Mouse (Mus musculus): ENCODE data around the gene Parp4. TPM values are rescaled to one million over a fixed set of nuclear protein-coding genes. Genes with fewer than 3 reads are reported as not detected.
A peak's percentile ranks its signal among the peaks of the same experiment; 100 is the strongest.

Parp4 gene
- 10 to 100 TPM; 14.5 to 19.7 TPM for total RNA-seq (2021)
- long read RNA-seq, experiment 1: 0 reads
- long read RNA-seq, experiment 2, full-length matches to known transcripts: 1 of 4 reads
- long read RNA-seq, experiment 2, partial matches to known transcripts: 2 of 4 reads
- long read RNA-seq, experiment 2, other reads (novel, unspliced or antisense): 1 of 4 reads

DNA sequence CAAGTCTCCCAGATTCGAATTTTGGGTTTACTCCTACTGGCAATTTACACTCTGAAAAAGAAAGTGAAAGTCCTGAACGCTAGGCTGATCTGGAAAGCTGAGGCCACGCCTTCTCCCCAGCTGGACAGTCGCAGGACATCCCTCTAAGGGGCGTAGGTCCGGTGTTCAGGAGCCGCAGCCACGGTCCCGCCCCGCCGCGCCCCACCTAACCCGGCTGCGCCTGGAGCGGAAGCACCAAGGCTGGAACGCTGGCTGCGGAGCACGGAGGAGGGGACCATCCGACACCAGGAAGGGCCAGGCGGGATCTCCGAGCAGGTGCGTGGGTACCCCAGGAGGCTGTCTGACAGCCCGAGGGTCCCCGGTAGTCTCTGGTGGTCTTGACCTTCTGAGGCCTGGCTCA is at the start of gene Parp4, which contains the start of gene Cenpj:
Parp4 (plus strand) TSS at position 204 of the 400 bp plus-strand sequence.
Cenpj (minus strand) TSS at position 10 of the 400 bp plus-strand sequence.
- Histone ChIP-seq H3K27ac (peak within 1 kb of the TSS; percentile 90), H3K4me3 (peak within 1 kb of the TSS; percentile 87)
- TF ChIP-seq CTCF (IDR thresholded peaks at IDR 0.05): no peak; the same call in 1 of the 2 replicates
- intact Hi-C loops (cut with DNase I): loop anchor here (5.0 to 10.0 kb wide), 3 partner anchors 92 to 201 kb away; partner anchors contain the start of genes Mphosph8 and Pspc1
- peak; percentile 95 for DNase-seq

DNA sequence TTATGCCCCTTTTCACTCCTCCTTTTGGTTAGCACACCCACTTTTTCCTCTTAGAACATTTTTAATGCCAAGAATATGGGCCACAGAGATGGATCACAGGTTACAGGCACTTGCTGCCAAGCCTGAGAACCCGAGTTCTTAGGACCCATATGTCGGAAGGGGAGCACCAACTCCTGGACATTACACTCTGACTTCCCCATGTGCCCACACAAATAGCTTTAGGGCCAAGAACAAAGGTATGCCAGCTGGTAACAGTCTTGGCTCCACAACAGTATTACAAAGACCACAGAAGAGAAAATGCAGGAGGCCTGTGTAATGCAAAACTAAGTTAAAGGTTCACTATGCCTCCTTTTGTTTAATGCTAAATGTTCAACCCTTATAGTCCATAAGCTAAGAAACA is 44.6 kb upstream of the Parp4 start:
- intact Hi-C loops (cut with DNase I): no loop called here
- H3K27ac ChIP-seq: no peak overlapping the region
- no peak for DNase-seq
- TF ChIP-seq CTCF (IDR thresholded peaks at IDR 0.05): no peak
- H3K4me3 ChIP-seq: no peak overlapping the region

DNA sequence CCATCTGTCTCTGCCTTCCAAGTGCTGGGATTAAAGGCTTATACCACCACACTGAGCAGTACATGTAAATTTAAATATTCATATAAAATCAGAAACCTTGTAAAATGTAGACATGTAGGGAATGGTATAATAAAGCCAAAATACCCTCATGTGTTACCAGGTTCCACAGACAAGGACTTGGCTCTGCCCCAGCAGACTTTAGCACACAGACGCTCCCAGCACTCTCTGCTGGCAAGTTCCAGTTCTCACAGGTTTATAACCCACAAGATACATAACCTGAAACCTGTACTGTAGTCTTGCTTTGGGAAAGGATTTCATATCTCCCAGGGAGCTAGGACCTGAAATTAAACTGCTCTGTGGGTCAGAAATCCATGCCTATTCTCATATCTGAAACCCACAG is 30.5 kb upstream of the Parp4 start:
- no peak for TF ChIP-seq CTCF (IDR thresholded peaks at IDR 0.05)
- Histone ChIP-seq H3K4me3 (no peak overlapping the region), H3K27ac (no peak overlapping the region)
- DNase-seq: no peak
- intact Hi-C loops (cut with DNase I): no loop called here

DNA sequence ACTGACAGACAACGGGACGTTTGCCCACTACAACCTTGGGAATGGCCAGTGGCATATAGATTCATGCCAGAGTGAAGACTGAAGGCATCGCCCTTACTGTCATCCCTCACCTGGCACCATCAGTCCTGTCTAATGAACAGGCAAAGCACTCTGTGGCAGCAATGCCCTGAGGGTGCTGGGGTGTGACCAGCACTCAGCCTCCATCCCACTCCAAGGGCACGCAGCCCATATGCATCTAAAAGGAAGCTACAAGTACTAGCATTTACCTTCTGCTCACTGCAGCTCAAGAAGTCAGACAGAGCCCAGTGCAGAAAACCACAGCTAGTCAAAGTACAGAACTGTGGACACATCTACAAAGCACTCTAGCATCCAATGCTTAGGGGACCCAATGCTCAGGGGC is 29.9 kb upstream of the Parp4 start:
- Histone ChIP-seq H3K4me3 (no peak overlapping the region), H3K27ac (no peak overlapping the region)
- no peak for TF ChIP-seq CTCF (IDR thresholded peaks at IDR 0.05)
- intact Hi-C loops (cut with DNase I): no loop called here
- no peak for DNase-seq

DNA sequence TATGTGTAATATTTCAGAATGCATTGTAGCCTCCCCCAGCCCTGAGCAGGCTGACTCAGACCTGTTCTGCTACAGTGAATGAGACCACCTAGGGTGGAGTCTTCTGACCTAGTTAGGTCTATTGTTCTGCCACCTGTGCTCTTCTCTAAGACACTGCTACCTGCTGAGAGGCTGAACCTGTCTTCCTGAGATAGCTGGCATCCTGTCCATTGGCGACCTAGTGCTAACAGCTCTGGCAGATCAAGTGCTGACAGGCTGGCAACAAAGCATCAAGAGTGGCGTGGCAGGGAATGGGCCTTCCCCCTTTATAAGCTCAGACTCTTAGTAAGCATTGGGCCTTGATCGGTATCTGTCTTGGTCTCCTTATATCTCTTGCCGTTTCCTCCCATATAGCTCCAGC is 24.5 kb upstream of the Parp4 start:
- no peak for DNase-seq
- Histone ChIP-seq H3K4me3 (no peak overlapping the region), H3K27ac (no peak overlapping the region)
- intact Hi-C loops (cut with DNase I): no loop called here
- no peak for TF ChIP-seq CTCF (IDR thresholded peaks at IDR 0.05)

DNA sequence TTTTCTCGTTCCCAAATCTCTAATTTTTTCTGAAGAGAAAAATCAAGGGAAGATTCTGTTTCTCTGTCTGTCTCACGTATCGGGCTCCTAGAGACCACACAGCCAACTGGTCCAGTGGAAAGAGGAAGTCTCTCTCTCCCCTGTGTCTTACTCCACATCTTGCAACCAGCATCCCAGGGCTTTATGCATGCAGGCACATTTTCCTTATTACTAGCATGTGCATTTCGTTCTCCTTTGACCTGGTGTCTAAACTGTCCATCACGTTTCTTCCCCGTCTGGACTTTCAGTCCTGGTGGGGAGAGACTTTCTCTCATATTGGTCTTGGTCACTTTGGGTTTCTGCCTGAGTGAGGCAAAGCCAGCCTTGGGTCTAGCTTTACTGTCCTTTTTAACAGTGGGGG is 22.5 kb upstream of the Parp4 start:
- DNase-seq: no peak
- H3K4me3 ChIP-seq: no peak overlapping the region
- TF ChIP-seq CTCF (IDR thresholded peaks at IDR 0.05): no peak
- intact Hi-C loops (cut with DNase I): no loop called here
- no peak overlapping the region for H3K27ac ChIP-seq

DNA sequence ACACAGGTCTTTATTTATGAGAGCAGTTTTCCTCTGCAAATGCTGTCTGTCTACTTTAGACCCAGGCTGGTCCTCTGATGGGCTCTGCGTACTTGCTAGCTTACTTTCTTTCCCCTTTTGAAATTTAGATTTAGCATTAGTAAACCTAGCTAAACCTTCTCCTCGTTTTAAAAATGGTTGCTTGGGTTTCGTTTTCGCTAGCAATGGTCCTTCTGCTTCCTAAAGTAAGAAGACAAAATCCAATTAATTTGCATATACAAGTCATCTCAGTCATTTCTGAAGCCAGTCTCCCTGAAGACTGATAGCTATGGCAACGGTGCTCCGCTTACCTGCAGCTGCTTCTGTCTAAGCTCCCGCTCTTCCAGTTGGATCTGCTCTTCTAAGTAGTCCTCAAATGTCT is 22.1 kb upstream of the Parp4 start:
- Histone ChIP-seq H3K27ac (no peak overlapping the region), H3K4me3 (no peak overlapping the region)
- DNase-seq: no peak
- no peak for TF ChIP-seq CTCF (IDR thresholded peaks at IDR 0.05)
- intact Hi-C loops (cut with DNase I): no loop called here

DNA sequence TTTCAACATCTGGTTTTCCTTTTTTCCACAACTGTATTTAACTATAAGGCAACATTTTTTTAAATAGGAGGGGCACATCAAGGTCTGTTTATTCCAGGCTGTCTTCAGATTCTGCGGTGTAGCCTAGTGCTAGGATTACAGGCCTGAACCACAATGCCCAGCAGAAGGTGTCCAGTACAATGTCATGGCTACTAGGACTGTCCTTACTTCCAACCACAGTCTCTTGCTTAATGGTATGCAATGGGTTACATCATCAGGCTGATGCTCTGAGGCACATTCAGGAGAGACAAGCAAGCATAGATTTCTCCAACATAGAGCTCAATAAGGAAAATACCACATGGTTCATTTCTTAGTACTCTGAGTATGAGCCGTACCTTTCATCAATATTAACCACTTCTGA is 20.7 kb upstream of the Parp4 start:
- DNase-seq: no peak
- no peak overlapping the region for H3K27ac ChIP-seq
- intact Hi-C loops (cut with DNase I): no loop called here
- no peak for TF ChIP-seq CTCF (IDR thresholded peaks at IDR 0.05)
- H3K4me3 ChIP-seq: no peak overlapping the region

DNA sequence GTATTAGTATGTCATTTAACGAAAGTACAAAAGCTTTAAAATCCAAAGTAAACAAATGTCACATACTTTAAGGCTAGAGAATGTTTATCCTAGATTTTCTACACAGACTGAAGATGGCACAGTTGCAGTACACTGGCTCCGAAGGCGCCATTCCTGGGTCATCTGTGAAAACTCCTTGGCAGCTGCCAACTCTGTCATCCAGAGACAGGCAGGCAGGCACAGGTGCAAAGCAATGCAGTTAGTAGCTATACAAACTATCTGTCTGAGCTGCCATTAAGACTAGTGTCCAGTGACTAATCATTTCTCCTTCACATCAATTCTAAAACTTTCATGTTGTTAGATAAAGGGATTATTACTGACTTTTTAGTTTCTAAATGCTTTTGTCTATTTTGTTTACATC is 16.3 kb upstream of the Parp4 start:
- intact Hi-C loops (cut with DNase I): no loop called here
- no peak overlapping the region for H3K27ac ChIP-seq
- H3K4me3 ChIP-seq: no peak overlapping the region
- DNase-seq: no peak
- TF ChIP-seq CTCF (IDR thresholded peaks at IDR 0.05): no peak

DNA sequence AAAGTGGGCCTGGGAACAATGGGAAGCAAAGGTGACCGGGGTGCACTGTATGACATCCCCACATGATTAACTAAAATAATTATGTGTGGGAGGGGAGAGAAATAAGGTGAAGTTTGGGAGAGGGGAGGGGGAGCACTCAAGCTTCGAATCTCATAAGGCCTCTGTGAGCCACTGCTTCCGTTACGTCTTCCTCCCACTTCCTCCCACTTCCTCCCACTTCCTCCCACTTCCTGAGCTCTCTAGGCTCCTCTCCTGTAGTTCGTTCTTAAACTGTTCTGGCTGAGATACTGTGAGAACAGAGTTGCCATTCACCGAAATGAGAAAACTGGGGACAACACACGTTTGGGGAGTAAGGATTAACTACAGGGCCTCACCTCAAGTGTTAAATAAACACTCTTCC is 7.9 kb upstream of the Parp4 start:
- TF ChIP-seq CTCF (IDR thresholded peaks at IDR 0.05): no peak
- no peak overlapping the region for H3K27ac ChIP-seq
- intact Hi-C loops (cut with DNase I): no loop called here
- DNase-seq: no peak
- H3K4me3 ChIP-seq: no peak overlapping the region

DNA sequence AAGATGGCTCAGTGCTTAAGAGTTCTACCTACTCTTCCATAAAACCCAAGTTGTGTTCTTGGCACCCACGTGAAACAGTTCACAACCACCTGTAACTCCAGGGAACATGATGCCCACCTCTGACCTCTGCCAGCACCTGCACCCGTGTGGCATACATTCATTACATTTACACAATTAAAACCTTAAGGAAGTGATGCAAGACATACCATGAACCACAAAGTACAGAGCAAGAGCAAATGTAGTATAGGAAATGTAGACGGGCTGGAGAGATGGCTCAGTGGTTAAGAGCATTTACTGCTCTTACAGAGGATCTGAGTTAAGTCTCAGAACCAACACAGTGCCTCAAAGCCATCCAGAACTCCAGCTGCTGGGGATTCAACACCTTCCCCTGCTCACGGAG is 6.4 kb upstream of the Parp4 start:
- no peak for TF ChIP-seq CTCF (IDR thresholded peaks at IDR 0.05)
- no peak for DNase-seq
- intact Hi-C loops (cut with DNase I): no loop called here
- Histone ChIP-seq H3K27ac (no peak overlapping the region), H3K4me3 (no peak overlapping the region)

DNA sequence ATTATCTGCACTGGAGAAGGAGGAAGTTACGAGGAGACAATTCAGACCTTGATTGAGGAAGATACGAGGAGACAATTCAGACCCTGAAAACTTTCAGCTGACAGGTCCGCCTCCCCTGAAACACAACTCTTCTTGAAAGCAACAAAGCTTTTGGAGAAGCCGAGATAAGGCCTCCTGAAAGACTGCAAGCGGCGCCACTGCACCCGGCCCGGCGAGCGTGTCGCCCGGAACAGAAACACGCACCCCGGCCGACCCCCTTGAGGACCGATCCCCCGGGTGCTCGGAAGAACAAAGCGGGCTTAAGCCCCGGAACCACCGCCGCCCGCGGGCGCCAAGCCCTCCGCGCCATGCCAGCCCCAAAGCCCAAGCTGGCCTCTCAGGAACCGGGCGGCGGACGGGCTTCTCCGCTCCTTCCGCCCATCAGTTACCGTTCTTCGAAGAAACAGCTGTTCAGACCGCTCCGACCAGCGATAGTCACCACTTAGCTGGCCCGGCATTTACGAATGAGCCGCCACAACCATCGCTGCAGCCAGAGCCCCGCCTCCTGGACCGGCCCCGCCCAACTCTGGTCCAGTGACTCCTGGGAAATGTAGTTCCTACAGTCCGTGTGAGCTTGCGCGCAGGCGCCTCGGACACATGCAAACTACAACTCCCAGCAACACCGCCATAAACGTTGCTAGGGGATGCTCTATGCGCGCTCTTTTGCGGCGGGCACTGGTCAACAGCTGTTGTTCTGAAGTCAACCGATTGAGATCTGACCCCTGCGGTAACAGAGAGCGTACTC is 3.9 kb upstream of the Parp4 start:
- DNase-seq: peak; percentile 97
- TF ChIP-seq CTCF (IDR thresholded peaks at IDR 0.05): no peak
- Histone ChIP-seq H3K4me3 (peak overlapping the region; percentile 81), H3K27ac (peak overlapping the region; percentile 76)
- intact Hi-C loops (cut with DNase I): loop anchor here (10.0 kb wide), 2 partner anchors 197 to 203 kb away; partner anchors contain the start of gene Pspc1

DNA sequence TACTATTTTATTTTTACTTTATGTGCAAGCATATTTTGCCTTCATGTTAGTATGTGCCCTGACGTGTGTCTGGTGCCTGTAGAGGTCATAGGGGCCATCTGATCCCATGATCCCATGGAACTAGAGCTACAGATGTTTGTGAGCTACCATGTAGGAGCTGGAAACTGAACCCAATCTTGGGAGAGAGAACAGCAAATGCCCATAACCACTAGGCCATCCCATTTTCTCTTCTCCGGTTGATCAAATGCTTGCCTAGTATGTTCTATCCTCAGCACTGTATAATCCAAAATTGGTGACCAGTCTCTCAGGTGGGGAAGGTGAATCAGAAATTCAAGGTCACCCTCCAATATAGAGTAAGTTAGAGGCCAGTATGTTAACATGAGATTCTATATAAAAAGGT is 2.9 kb upstream of the Parp4 start:
- no peak for DNase-seq
- Histone ChIP-seq H3K4me3 (no peak overlapping the region), H3K27ac (no peak overlapping the region)
- intact Hi-C loops (cut with DNase I): loop anchor here (10.0 kb wide), 2 partner anchors 198 to 202 kb away; partner anchors contain the start of gene Pspc1
- TF ChIP-seq CTCF (IDR thresholded peaks at IDR 0.05): no peak
